Mouse (Mus musculus) right cerebral cortex, postnatal 14 days (tissue): Measurements from ENCODE around the gene Luzp4.
"Not testable (repeated sequence)": the region's sequence is repeated elsewhere in the genome, so short reads cannot be mapped to it uniquely, and the experiment has no call there.

Source experiments
- DNase-seq: peaks from one replicate; pipeline ENCODE4 v3.0.0; 2022

Luzp4 gene

GRCm38 (mm10) chrX:148857340-148857739 lies at the start of gene Luzp4:
Gene Luzp4 (plus strand): TSS chrX:148857640.
- not testable (repeated sequence) for DNase-seq

- DNase-seq, result not testable (repeated sequence)
These were observed 15.6 kb upstream of the Luzp4 start for GRCm38 (mm10) chrX:148841801-148842200.
